Mouse (Mus musculus): Measurements from ENCODE around the gene Nsg1.

Nsg1 gene

DNA sequence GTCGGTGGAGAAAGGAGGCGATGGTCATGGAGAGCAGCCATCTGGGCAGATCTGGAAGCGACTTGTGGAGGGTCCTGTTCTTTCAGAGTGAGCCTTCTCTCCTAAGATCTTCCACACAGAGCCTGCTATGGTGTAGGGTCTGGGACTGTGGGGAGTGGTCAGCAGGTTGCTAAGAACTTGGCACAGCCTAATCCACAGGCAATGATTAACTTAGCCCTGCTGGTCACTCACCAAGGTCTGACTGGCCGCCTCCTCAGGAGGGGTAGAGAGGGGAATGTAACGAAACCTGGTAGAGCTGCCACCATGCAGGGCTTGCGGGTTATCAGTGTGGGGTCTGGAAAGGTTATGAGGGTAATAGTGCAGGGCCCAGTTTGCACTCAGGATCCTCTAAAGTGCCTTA is 18.8 kb downstream of the Nsg1 start:
- no peak for DNase-seq (ENCODE audit: low read depth)

DNA sequence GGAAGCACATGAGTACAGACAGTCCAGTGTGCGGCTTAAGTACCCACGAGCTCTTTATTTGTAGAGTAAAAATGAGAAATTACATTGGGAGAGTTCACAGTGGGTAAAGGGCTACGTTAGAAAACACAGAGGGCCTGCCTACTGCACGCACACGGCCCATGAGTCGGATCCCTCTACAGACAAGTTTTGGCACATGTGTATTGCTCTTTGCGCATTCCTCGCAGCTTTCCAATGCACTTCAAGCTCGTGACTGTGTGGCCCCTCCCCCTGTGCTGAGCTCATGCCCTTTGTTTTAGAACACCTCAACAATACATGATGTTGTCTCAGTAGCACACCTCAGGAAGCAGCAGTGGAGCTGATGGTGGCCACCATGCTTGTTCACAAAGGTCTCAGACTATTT is 22.5 kb downstream of the Nsg1 start:
- DNase-seq (ENCODE audit: low read depth) = no peak

DNA sequence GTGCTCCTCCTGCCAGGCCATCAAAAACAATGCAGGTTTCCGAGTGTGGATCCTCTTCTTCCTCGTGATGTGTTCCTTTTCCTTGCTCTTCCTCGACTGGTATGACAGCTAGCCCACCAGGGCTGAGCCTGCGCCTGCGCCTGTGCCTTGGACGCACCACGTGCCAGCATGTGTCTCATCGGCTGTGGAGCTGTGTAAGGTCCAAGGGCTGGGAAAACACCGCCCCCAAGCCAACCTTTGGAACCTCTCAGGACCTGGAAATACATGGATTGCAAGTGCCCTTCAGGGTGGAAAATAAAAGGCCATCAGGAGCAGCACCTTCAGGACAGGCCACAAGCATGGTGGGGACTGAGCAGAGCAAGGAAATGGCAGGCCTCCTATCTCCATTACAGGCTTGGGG is 23.5 kb downstream of the Nsg1 start:
- DNase-seq (ENCODE audit: low read depth) = no peak

GRCm38 (mm10) chr5:38129339-38129738 is 30.4 kb downstream of the Nsg1 start:
- DNase-seq (ENCODE audit: low read depth) = no peak

- DNase-seq (ENCODE audit: low read depth) = no peak
These were observed 33.0 kb downstream of the Nsg1 start for GRCm38 (mm10) chr5:38126519-38127306.

DNA sequence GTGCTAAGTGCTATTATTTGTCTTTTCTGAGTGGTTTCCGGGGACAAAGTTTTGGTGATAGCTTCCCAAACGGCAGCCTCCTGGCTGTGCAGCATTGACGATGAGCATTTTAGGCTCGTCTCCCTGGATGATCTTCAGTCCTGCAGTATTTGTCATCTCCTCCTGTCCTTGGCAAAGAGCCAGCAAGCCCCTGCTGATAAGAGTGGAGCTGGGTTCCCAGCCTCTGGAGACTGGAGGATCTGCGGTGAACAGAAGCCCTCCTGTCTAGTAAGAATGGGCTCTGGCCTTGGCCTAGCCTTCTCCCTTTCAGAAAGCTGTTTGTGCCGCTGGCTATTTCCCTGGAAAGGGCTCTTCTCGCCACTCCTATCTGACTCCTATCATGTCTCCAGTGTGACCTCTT is 38.0 kb downstream of the Nsg1 start:
- no peak for DNase-seq (ENCODE audit: low read depth)

DNA sequence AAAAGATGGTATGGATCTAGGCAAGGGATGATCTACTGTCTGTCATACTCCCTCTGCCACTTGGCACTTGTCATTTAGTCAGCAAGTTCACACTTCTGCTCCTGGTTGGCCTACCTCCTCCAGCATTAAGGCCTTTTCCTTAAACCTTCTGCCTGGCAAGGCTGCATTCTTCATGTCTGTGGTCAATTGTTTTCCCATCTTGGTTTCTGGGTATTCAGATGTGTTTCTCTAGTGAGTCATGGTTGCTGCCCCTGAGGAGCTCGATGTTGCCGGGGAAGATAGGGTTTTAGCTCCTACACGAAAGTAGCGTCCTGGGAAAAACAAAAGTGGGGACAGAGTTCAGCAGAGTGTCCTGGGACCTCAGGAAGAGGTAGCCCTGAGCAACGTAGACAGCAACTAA is 40.4 kb downstream of the Nsg1 start:
- no peak for DNase-seq (ENCODE audit: low read depth)

GRCm38 (mm10) chr5:38117056-38117455 is 42.7 kb downstream of the Nsg1 start:
- DNase-seq (ENCODE audit: low read depth) = no peak

- no peak for DNase-seq (ENCODE audit: low read depth)
These were observed 45.2 kb downstream of the Nsg1 start for GRCm38 (mm10) chr5:38114526-38114925.

- DNase-seq (ENCODE audit: low read depth) = no peak
These were observed 52.9 kb downstream of the Nsg1 start for GRCm38 (mm10) chr5:38106807-38107206.

GRCm38 (mm10) chr5:38106080-38106697 is 53.5 kb downstream of the Nsg1 start:
- no peak for DNase-seq (ENCODE audit: low read depth)

GRCm38 (mm10) chr5:38102945-38103344 is 56.8 kb downstream of the Nsg1 start:
- DNase-seq (ENCODE audit: low read depth) = no peak

DNA sequence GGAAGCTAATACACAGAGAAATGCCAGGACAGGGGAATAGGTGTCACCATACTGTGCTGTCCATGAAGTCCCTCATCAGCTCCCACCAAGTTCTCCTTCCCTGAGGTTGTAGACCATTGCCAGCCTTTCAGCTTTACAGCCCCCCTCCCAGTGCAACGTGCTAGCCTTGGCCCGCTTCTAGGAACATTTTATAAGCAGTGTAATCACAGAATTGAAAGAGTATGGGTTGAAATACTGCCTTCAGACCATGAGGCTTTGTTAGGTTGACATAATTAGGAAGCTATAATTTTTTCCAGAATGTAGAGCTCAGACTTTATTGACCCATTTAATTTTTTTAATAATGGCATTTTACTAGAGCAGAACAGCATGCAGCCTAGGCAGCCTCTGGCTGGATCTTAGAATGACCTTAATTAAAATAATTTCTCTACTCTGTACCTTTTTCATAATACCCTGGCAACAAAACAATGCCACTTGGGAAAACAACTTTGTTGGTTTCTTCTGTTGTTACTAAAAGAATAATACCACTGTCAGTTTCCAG is 60.5 kb downstream of the Nsg1 start:
- no peak for DNase-seq (ENCODE audit: low read depth)

DNA sequence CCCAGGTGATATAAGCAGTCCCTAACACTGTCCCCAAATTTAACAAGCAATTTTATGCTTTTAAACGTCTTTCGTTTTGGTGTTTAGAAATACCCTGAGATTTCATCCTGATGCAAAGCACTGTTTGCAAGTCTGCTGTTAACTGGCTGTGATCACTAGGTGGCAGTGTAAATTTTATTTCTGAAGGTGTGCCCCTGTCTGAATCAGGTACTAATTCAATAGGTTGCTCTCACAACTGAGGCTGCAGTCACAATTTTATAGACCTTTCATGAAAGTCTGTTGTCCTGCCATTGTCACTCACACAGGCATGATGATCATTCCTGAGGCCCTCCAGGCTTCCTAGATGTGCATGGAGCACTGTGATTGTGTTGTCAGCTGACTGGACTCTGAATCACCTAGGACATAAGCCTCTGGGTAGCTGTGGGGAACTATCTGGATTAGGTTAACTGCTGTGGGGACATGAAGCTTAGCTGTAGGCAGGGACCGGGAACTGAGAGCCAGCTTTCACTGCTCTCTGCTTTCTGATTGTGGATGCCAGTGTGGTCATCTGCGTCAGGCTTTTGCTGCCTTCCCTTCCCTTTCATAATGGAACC is 62.1 kb downstream of the Nsg1 start:
- DNase-seq (ENCODE audit: low read depth) = no peak

GRCm38 (mm10) chr5:38094331-38094730 is 65.4 kb downstream of the Nsg1 start:
- DNase-seq (ENCODE audit: low read depth) = no peak

DNA sequence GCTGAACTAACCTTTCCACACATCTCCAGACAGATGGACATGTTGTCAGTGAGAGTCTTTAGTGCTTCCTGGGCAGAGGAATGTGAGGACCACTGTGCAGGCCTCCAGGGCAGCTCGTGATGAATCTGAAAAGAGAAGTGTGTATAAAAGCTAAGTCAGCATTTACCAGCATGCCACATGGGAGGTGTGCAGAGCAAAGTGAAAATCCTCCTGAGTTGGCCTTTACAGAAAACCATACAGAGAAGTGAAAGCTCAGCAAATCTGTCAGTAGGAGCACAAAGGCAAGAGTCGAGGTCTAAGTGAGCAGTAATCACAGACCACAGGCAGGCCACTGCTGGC is 67.8 kb downstream of the Nsg1 start:
- DNase-seq (ENCODE audit: low read depth) = no peak

- DNase-seq (ENCODE audit: low read depth) = peak; percentile 37
These were observed 68.4 kb downstream of the Nsg1 start for GRCm38 (mm10) chr5:38091046-38091965.

GRCm38 (mm10) chr5:38090581-38090980 is 69.1 kb downstream of the Nsg1 start:
- no peak for DNase-seq (ENCODE audit: low read depth)

DNA sequence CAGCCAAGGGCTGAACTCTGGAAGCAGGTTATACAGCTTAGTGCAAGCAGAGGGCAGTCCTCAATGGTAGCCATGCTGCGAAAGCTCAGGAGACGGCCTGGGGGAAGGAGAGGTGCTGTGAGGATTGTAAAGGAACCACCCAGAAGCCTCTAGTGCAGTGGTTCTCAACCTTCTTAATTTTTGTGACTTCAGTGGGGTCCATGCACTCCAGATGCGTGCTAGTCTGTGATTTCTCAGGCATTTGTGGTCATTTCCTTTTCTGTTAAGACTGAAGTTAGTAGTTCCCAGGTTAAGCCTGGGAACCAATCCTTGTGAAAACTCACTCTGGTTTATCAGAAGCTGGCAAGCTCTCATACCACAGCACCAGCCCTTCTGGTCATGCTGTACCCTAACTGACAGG is 69.6 kb downstream of the Nsg1 start:
- no peak for DNase-seq (ENCODE audit: low read depth)
